Mouse (Mus musculus) cortical plate, adult 2 months (tissue): ENCODE data around the gene Cntn4.

ENCODE experiments used
- CTCF ChIP-seq: fragments of 200-500 bp; IDR thresholded peaks from 2 replicates; pipeline ENCODE4 v1.5.1; 2011; ENCODE audit warnings: mild to moderate bottlenecking, control low read depth, low read length; ENCODE audit not compliant: insufficient read depth; ENCODE audit errors: extremely low read depth
- POLR2A ChIP-seq: fragments of 200-500 bp; IDR thresholded peaks from 2 replicates; pipeline ENCODE4 v1.6.1; 2011; ENCODE audit warnings: mild to moderate bottlenecking, low read length, control low read depth; ENCODE audit not compliant: insufficient read depth; ENCODE audit errors: extremely low read depth

DNA sequence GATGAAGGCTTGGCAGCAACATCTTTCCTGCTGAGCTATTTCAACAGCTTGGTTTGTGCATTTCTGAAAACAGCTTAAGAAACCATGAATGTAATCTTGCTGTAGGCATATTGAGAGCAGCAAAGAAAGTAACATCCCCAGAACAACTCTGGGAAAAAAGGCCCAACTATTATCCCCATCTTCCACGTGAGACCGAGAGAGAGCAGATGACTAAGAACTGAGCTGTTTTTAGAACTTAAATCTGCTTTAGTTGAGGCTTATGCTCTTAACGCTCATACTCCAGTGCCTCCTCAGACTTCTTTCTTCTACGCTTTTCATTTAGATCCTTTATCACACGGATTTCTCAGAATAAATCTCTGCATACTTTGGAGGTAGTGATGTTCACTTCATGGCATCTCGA is 784.9 kb downstream of the Cntn4 start:
- TF ChIP-seq CTCF (no peak), POLR2A (no peak)
